Mouse (Mus musculus) kidney, postnatal 0 days (tissue): ENCODE data around the gene Skap2. TPM values are rescaled to one million over a fixed set of nuclear protein-coding genes. Genes with fewer than 3 reads are reported as not detected.

ENCODE experiments used
- ATAC-seq: fragments of 200-750 bp; cut with Nextera tagmentation; replicated peaks from 2 replicates; pipeline ENCODE4 v1.8.0; 2017; ENCODE audit warnings: low read depth, moderate number of reproducible peaks, moderate TSS enrichment, moderate library complexity; ENCODE audit not compliant: low FRiP score
- DNase-seq: peaks from one replicate; pipeline ENCODE4 v3.0.0-alpha.2; 2016; ENCODE audit warnings: low spot score
- H3K27ac ChIP-seq: fragments of 300-500 bp; sonication (generic); 2 replicates; pipeline ENCODE4 v1.5.1; 2014; ENCODE audit warnings: mild to moderate bottlenecking
- H3K27me3 ChIP-seq: fragments of 300-500 bp; sonication (generic); 2 replicates; pipeline ENCODE4 v1.6.1; 2014; ENCODE audit warnings: low read length, mixed read lengths; ENCODE audit not compliant: insufficient read depth
- H3K36me3 ChIP-seq: fragments of 300-500 bp; sonication (generic); 2 replicates; pipeline ENCODE4 v1.6.1; 2014; ENCODE audit warnings: low read length, mixed read lengths; ENCODE audit not compliant: insufficient read depth
- H3K4me1 ChIP-seq: fragments of 300-500 bp; sonication (generic); replicated peaks from 2 replicates; pipeline ENCODE4 v1.6.1; 2014; ENCODE audit warnings: antibody characterized with exemption, low read length, mixed read lengths; ENCODE audit not compliant: insufficient read depth
- H3K4me2 ChIP-seq: fragments of 300-500 bp; sonication (generic); 2 replicates; pipeline ENCODE4 v1.6.1; 2014; ENCODE audit warnings: mild to moderate bottlenecking, low read length, moderate library complexity, mixed read lengths
- H3K4me3 ChIP-seq: fragments of 300-500 bp; sonication (generic); replicated peaks from 2 replicates; pipeline ENCODE4 v1.5.1; 2014; ENCODE audit warnings: low read depth, low read length
- H3K9ac ChIP-seq: fragments of 300-500 bp; sonication (generic); 2 replicates; pipeline ENCODE4 v1.6.1; 2014; ENCODE audit warnings: low read depth, low read length
- H3K9me3 ChIP-seq: fragments of 300-500 bp; sonication (generic); replicated peaks from 2 replicates; pipeline ENCODE4 v1.6.1; 2016; ENCODE audit warnings: low read length, inconsistent platforms, mixed read lengths
- CTCF ChIP-seq: IDR thresholded peaks from 2 replicates; pipeline ENCODE4 v1.5.1; 2016; ENCODE audit warnings: antibody characterized with exemption, low read depth, mild to moderate bottlenecking, moderate library complexity
- whole genome bisulfite sequencing: fragments of 180-500 bp; shearing (Covaris S2); extraction: QIAGEN DNeasy Blood & Tissue Kit; methylation state at CpG from one replicate; pipeline ENCODE4 v1.1.7; 2014; 5-methylcytosine and 5-hydroxymethylcytosine counted together
- polyA plus RNA-seq: library from polyadenylated mRNA; unstranded; fragments of >200 nt; fragmentation: Nextera tagmentation; extraction: Ambion mirVana; gene quantifications from 2 replicates; pipeline ENCODE4 v1.2.1, GENCODE M21; 2015

Gene Skap2
- polyA plus RNA-seq, 1 experiment from 2014 or later = 35.6 TPM

DNA sequence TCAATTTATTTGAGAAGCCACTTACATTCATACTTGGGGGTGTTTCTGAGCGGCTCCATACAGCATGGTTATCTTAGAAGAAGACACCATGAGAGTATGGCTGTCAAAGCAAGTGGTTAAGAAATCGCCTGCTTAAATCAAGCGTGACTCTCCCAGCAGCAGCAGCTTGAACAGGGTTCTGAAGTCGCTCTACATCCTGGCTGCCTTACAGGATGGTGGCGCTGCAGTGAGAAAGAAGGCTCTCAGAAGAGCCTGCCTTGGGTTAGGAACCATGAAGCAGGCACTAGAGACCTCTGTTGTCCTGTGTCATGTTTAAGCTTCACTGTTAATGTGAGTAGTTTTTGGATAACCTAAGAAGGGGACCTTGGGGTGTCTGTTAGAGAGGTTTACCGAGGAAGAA is 204.3 kb downstream of the Skap2 start:
- H3K4me3 ChIP-seq = no peak overlapping the region
- H3K4me2 ChIP-seq = no peak overlapping the region
- no peaks in the 10 kb centered on the region for H3K4me1 ChIP-seq
- no peaks in the 10 kb centered on the region for H3K36me3 ChIP-seq
- WGBS = 73% methylated on average over 6 of the region's 6 CpGs
- no peaks in the 10 kb centered on the region for H3K9me3 ChIP-seq
- no peak overlapping the region for H3K9ac ChIP-seq
- no peaks in the 10 kb centered on the region for H3K27me3 ChIP-seq
- DNase-seq (no peak), ATAC-seq (no peak)
- H3K27ac ChIP-seq = no peak overlapping the region
- no peak; the same call in 1 of the 2 replicates for TF ChIP-seq CTCF

Other genes starting within 250 kb of the Skap2 start
- gene Hoxa1, start 145.8 kb upstream of the Skap2 start, polyA plus RNA-seq = 0.33 and 0.64 TPM in 2 replicates
- gene Hoxa2, start 152.3 kb upstream of the Skap2 start, polyA plus RNA-seq = 2.3 and 2.4 TPM in 2 replicates
- gene 5730596B20Rik, start 164.9 kb upstream of the Skap2 start, polyA plus RNA-seq = 1.3 TPM in 2 replicates
- gene Hoxa4, start 179.2 kb upstream of the Skap2 start, polyA plus RNA-seq = 1.6 and 2.2 TPM in 2 replicates
- 9.7 and 10.4 TPM in 2 replicates for gene Hoxa5, start 192.0 kb upstream of the Skap2 start, polyA plus RNA-seq
- gene Hoxa6, start 196.2 kb upstream of the Skap2 start, polyA plus RNA-seq = 2.8 and 3.0 TPM in 2 replicates
- gene Hoxa3, start 200.8 kb upstream of the Skap2 start, polyA plus RNA-seq = 4.8 and 6.0 TPM in 2 replicates
- gene Gm28308, start 200.8 kb upstream of the Skap2 start, polyA plus RNA-seq = 0.66 and 2.1 TPM in 2 replicates
- gene Hoxa7, start 209.3 kb upstream of the Skap2 start, polyA plus RNA-seq = 29.7 and 31.7 TPM in 2 replicates
- 57.3 and 57.8 TPM in 2 replicates for gene Hoxa9, start 218.5 kb upstream of the Skap2 start, polyA plus RNA-seq
- 175 and 183 TPM in 2 replicates for gene Hoxa10, start 228.3 kb upstream of the Skap2 start, polyA plus RNA-seq
- 24.7 and 27.7 TPM in 2 replicates for gene Hoxa11, start 233.3 kb upstream of the Skap2 start, polyA plus RNA-seq
- gene Hoxa13, start 248.3 kb upstream of the Skap2 start, polyA plus RNA-seq = not detected in 2 replicates